Mouse (Mus musculus) heart, embryonic 14.5 days (tissue): ENCODE measurements at regions not wholly inside any gene's neighbourhood (a gene's known extent, or its start where the extent isn't known, plus 50 kb on each side); places are given as distances from the start of the nearest gene placed in this dataset.
A peak's percentile ranks its signal among the peaks of the same experiment; 100 is the strongest.
"Not testable (repeated sequence)": the region's sequence is repeated elsewhere in the genome, so short reads cannot be mapped to it uniquely, and the experiment has no call there.

Experiments used
- ATAC-seq: fragments of 200-750 bp; cut with Nextera tagmentation; 2 replicates; pipeline ENCODE4 v1.8.0; 2017; ENCODE audit warnings: low read depth, moderate TSS enrichment; ENCODE audit not compliant: insufficient number of reproducible peaks, insufficient read depth, low FRiP score
- H3K27ac ChIP-seq, 2 experiments: fragments of 200-500 bp in 1 of 2; fragments of 300-500 bp in 1 of 2; sonication (generic) in 1 of 2; replicated peaks in 1 of 2; 2 replicates each; pipeline ENCODE4 v1.5.1; 2012 to 2014; ENCODE audit warnings: low read depth in 2 of 2, low read length in 2 of 2, control low read depth in 1 of 2, mild to moderate bottlenecking in 1 of 2, mixed read lengths in 1 of 2; ENCODE audit not compliant: control insufficient read depth in 1 of 2, insufficient read depth in 1 of 2
- H3K27me3 ChIP-seq: fragments of 300-500 bp; sonication (generic); 2 replicates; pipeline ENCODE4 v1.6.1; 2014; ENCODE audit warnings: mild to moderate bottlenecking, low read length, control low read depth; ENCODE audit not compliant: control insufficient read depth, insufficient read depth
- H3K36me3 ChIP-seq: fragments of 300-500 bp; sonication (generic); 2 replicates; pipeline ENCODE4 v1.6.1; 2014; ENCODE audit warnings: mild to moderate bottlenecking, control low read depth, low read length, mixed read lengths; ENCODE audit not compliant: control insufficient read depth, insufficient read depth
- H3K4me1 ChIP-seq, 2 experiments: fragments of 200-500 bp in 1 of 2; fragments of 300-500 bp in 1 of 2; sonication (generic) in 1 of 2; 2 replicates each; pipeline ENCODE4 v1.6.1; 2012 to 2014; ENCODE audit warnings: low read length in 2 of 2, control low read depth in 1 of 2, mixed read lengths in 1 of 2; ENCODE audit not compliant: control insufficient read depth in 2 of 2, insufficient read depth in 2 of 2
- H3K4me2 ChIP-seq: fragments of 300-500 bp; sonication (generic); 2 replicates; pipeline ENCODE4 v1.6.1; 2014; ENCODE audit warnings: mild to moderate bottlenecking, low read length
- H3K4me3 ChIP-seq, 2 experiments: fragments of 200-500 bp in 1 of 2; fragments of 300-500 bp in 1 of 2; sonication (generic) in 1 of 2; 2 replicates each; pipeline ENCODE4 v1.5.1; 2012 to 2014; ENCODE audit warnings: low read length in 2 of 2, mild to moderate bottlenecking in 2 of 2, control low read depth in 1 of 2, low read depth in 1 of 2, moderate library complexity in 1 of 2; ENCODE audit not compliant: control insufficient read depth in 1 of 2, insufficient read depth in 1 of 2
- H3K9ac ChIP-seq: fragments of 300-500 bp; sonication (generic); 2 replicates; pipeline ENCODE4 v1.6.1; 2014; ENCODE audit warnings: mild to moderate bottlenecking, low read length
- H3K9me3 ChIP-seq: fragments of 300-500 bp; sonication (generic); 2 replicates; pipeline ENCODE4 v1.6.1; 2016; ENCODE audit warnings: low read length, control low read depth; ENCODE audit not compliant: control insufficient read depth
- WGBS: fragments of 180-500 bp; shearing (Covaris S2); extraction: QIAGEN DNeasy Blood & Tissue Kit; methylation state at CpG from one replicate; pipeline ENCODE4 v1.1.7; 2014; 5-methylcytosine and 5-hydroxymethylcytosine counted together

DNA sequence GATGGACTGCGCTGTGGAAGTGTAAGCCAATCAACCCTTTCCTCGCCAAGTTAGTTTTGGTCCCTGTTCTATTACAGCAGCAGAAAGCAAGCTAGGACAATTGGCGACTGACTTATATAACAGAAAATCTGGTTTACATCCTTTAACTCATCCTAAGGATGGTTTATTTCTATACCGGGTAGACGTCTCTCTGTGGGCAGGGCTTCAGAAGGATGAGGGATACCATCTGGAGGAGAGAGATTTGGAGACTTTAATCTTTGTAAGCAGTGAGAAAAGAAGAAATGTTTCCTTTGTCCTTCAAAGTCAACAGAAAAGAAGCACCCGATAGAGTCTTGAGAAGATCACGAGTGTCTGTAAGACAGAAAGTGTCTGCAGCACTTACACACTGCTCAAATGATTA lies 186.4 kb downstream of the Cdca7 start:
- no peak overlapping the region for H3K4me2 ChIP-seq
- no peaks in the 10 kb centered on the region for H3K27me3 ChIP-seq
- H3K9me3 ChIP-seq, result no peaks in the 10 kb centered on the region
- no peak for ATAC-seq
- H3K4me1 ChIP-seq, result peaks cover 2% of the 10 kb centered on the region in 2 experiments; a peak in 3 of 4 replicates
- WGBS, result 78% methylated on average over 7 of the region's 7 CpGs
- no peak overlapping the region for H3K27ac ChIP-seq
- H3K36me3 ChIP-seq, result no peaks in the 10 kb centered on the region
- no peak overlapping the region for H3K9ac ChIP-seq
- H3K4me3 ChIP-seq, result no peak overlapping the region

DNA sequence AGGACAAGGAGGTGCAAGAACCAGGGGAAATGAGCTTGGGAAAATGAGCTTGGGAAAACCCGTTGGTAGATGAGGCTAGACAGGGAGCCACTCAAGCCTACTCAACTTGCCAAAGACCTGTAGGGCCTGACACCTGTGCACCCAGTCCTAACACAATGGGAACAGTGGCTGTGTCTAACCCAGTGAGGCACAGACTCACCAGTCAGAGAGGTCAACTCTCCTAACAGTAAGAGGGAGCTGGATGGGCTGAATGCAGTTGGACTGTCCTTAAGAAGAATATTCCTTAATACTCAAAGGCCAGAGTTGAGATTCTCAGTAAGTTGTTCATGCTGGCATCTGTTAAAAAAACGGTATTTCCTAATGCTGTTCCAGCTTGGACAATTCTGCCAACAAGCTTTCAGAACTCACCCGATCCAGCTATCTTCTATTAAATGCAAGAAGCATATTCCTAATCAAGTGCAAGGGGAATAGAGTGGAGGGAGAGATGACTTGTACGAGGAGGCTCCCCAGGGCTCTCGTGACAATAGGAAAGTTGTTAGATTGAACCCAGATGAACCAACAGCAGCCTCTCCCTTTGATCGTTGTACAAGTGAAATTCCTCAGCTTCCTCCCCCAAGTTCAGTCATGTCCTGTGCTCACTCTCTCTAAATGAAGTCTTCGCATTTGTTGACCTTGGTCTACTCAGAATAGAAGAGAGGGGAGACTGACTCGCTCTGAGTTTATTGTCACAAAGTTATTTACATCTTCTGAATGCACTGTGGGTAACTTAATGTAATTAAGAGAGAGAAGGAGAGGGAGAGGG lies 187.2 kb downstream of the Cdca7 start:
- no peaks in the 10 kb centered on the region for H3K9me3 ChIP-seq
- H3K9ac ChIP-seq, result no peak overlapping the region
- H3K36me3 ChIP-seq, result no peaks in the 10 kb centered on the region
- no peak for ATAC-seq
- H3K4me2 ChIP-seq, result no peak overlapping the region
- no peaks in the 10 kb centered on the region; a peak in 1 of 4 replicates for H3K4me1 ChIP-seq
- H3K27ac ChIP-seq, result no peak overlapping the region
- 53% methylated on average over 8 of the region's 8 CpGs for WGBS
- no peak overlapping the region for H3K4me3 ChIP-seq
- H3K27me3 ChIP-seq, result no peaks in the 10 kb centered on the region

DNA sequence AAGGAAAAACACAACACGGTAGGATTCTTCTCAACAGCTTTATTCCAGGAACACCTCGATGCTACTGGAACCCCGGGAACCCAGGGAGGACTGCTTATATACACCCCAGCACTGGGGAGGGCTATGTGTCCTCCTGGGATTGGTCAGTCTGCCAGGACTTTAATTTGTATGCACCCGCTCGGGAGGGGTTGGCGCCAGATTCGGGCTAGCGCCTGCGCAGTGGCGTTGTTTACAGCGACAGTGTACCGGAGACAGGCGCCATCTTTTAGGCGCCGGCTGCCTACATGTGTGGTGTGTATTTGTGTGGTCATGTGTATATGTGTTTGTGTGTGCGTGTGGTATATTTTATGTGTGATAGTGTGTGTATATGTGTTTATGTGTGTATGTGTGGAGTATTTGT lies 191.4 kb downstream of the Cdca7 start:
- WGBS, result 94% methylated on average over 16 of the region's 16 CpGs
- not testable (repeated sequence) for ATAC-seq, H3K27me3 ChIP-seq, H3K4me1 ChIP-seq, H3K4me2 ChIP-seq, H3K9ac ChIP-seq, H3K36me3 ChIP-seq, H3K4me3 ChIP-seq, H3K27ac ChIP-seq, H3K9me3 ChIP-seq

DNA sequence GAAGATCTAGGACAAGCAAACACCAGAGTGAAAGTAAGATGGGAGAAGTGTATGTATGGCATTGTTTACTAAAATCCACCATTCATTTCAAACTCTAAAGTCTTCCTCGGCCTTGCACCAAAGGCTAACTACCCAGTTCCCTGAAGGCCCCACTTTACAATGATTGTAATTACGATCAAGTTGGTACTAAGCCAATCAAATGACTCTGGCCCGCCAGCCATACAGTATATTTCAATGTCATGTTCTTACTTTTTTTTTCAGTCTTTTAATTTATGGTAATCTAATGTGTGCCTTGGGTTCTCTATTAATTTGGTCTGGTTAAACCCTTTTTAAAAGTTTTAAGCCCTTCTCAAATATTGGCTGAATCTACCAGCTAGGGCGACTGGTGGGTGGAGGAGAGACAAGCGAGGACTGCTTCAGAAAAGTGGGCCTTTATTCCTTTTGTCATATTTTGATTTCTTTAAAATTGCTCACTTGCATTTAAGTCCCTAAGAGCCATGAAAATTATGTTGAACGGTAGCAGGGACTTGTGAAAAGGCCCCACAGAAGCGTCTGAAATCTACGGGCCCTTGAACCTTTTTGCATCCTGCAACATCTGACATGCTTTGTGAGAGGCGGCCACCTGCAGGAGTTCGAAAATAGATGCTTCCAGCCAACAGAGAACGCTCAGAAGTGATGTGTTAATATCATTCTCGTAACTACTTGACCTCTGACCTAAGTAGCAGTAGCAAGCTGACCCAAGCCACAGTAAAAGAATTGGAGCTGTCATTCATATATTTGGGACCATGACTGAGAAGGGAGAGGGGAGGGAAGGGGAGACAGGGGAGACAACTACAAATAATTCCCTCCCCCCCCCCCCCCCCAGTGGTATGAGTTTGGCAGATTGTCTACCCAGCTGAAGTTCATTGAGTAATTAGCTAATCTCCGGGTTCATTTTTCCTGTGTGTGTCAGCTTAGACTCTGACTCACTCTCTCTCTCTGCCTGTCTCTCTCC lies 197.2 kb downstream of the Cdca7 start:
- Histone ChIP-seq H3K27ac (no peak overlapping the region), H3K4me1 (peaks cover 3 to 5% of the 10 kb centered on the region in 2 experiments; a peak in 3 of 4 replicates), H3K9ac (no peak overlapping the region), H3K9me3 (no peaks in the 10 kb centered on the region), H3K27me3 (no peaks in the 10 kb centered on the region), H3K4me3 (no peak overlapping the region), H3K36me3 (no peaks in the 10 kb centered on the region), H3K4me2 (no peak overlapping the region)
- WGBS, result 57% methylated on average over 13 of the region's 13 CpGs
- no peak for ATAC-seq

DNA sequence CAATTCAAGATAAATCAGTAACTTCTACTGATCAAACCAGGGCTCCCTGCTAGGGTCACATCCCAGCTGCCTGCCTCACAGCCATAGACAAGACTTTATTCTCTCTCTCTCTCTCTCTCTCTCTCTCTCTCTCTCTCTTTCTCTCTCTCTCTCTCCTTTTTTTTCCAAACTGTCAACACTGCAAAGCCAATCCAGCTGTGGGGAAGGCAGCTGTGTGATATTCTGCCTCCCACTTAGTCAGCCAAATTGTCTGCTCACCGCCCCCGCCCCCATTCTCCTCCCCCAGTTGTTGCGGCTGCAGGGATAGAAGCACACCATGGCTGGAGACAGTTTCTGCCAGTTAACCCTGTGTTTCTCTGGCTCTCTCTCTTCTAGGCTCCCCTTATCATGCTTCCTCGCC lies 198.3 kb downstream of the Cdca7 start:
- Histone ChIP-seq H3K4me3 (no peak overlapping the region), H3K9me3 (no peaks in the 10 kb centered on the region), H3K27ac (no peak overlapping the region), H3K4me1 (peaks cover 3 to 5% of the 10 kb centered on the region in 2 experiments; a peak in 3 of 4 replicates), H3K9ac (no peak overlapping the region), H3K27me3 (no peaks in the 10 kb centered on the region), H3K36me3 (no peaks in the 10 kb centered on the region), H3K4me2 (0 out of 2 replicates have a peak overlapping the region, but pooled peaks have one; percentile 26)
- 16% methylated on average over 4 of the region's 4 CpGs for WGBS
- ATAC-seq, result no peak

DNA sequence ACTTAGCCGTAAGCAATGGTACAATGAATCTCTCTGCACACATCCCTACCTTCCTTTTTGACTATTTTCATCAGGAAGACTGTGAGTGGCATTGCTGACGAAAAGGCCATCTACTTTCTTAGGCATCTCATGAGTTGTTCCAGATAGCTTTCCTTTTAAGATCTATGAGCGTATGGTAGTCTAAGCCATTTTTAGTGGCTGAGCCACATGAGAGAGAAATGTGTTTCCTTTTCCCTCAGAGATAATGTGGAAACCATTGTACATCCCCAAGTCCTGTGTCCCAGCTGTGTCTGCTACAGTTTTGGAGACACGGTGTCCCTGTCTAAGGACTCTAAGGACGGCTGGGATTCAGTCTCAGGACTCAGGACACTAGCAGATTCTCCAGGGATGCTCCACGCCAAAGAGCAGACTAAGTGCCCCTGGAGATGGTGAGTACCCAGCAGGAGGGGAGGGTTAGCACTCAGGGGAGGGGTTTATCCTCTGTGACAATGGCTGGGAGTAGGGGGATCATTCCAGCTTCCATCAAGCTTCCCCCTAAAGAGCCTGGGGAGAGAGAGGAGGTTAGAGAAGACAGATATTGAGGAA lies 199.0 kb downstream of the Cdca7 start:
- Histone ChIP-seq H3K36me3 (no peaks in the 10 kb centered on the region), H3K4me3 (no peak overlapping the region), H3K4me2 (no peak overlapping the region), H3K27me3 (no peaks in the 10 kb centered on the region), H3K9me3 (no peaks in the 10 kb centered on the region), H3K4me1 (peaks cover 3 to 5% of the 10 kb centered on the region in 2 experiments; a peak in 3 of 4 replicates), H3K9ac (no peak overlapping the region), H3K27ac (no peak overlapping the region)
- WGBS, result 51% methylated on average over 6 of the region's 6 CpGs
- no peak for ATAC-seq

DNA sequence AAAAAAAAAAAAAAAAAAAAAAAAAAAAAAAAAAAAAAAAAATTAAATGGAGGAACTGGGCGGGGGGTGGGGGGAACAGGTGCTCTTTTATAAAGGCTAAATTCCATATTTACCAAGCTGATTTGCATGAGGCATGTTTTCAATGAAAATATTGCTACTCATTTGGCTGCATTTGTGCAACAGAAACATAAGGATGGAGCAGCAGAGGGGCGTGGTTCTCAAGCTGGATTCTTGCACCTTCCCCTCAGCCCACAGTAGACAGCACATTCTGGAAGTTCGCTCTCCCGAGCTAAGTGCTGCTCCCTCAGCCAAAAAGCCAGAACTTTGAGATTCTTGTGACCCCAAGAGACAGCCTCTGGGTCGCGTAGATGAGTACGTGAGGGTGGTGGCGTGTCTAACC lies 201.8 kb downstream of the Cdca7 start:
- WGBS, result 84% methylated on average over 8 of the region's 8 CpGs
- H3K27ac ChIP-seq, result no peak overlapping the region
- no peaks in the 10 kb centered on the region for H3K36me3 ChIP-seq
- H3K27me3 ChIP-seq, result no peaks in the 10 kb centered on the region
- peaks cover 3 to 5% of the 10 kb centered on the region in 2 experiments; a peak in 3 of 4 replicates for H3K4me1 ChIP-seq
- ATAC-seq, result no peak
- no peak overlapping the region for H3K9ac ChIP-seq
- H3K4me3 ChIP-seq, result no peak overlapping the region
- H3K4me2 ChIP-seq, result no peak overlapping the region
- H3K9me3 ChIP-seq, result no peaks in the 10 kb centered on the region
